Mouse (Mus musculus) limb, embryonic 14.5 days (tissue): Measurements from ENCODE around the gene Zbtb20. TPM values are rescaled to one million over a fixed set of nuclear protein-coding genes. Genes with fewer than 3 reads are reported as not detected.

Experiments
- ATAC-seq: fragments of 200-750 bp; cut with Nextera tagmentation; 2 replicates; pipeline ENCODE4 v1.8.0; 2017; ENCODE audit warnings: low read depth, moderate number of reproducible peaks, moderate TSS enrichment; ENCODE audit not compliant: low FRiP score
- DNase-seq: peaks from one replicate; pipeline ENCODE4 v3.0.0-alpha.2; 2015; ENCODE audit warnings: low spot score
- H3K27ac ChIP-seq: fragments of 300-500 bp; sonication (generic); replicated peaks from 2 replicates; pipeline ENCODE4 v1.5.1; 2014; ENCODE audit warnings: low read depth, mild to moderate bottlenecking, low read length, moderate library complexity, mixed read lengths
- H3K27me3 ChIP-seq: fragments of 300-500 bp; sonication (generic); 2 replicates; pipeline ENCODE4 v1.6.1; 2014; ENCODE audit warnings: low read length, mixed read lengths; ENCODE audit not compliant: control insufficient read depth, insufficient read depth
- H3K36me3 ChIP-seq: fragments of 300-500 bp; sonication (generic); 2 replicates; pipeline ENCODE4 v1.6.1; 2014; ENCODE audit warnings: mild to moderate bottlenecking, low read length, moderate library complexity, mixed read lengths; ENCODE audit not compliant: control insufficient read depth, insufficient read depth
- H3K4me1 ChIP-seq: fragments of 300-500 bp; sonication (generic); 2 replicates; pipeline ENCODE4 v1.6.1; 2014; ENCODE audit warnings: antibody characterized with exemption, low read length, mixed read lengths; ENCODE audit not compliant: control insufficient read depth, insufficient read depth
- H3K4me2 ChIP-seq: fragments of 300-500 bp; sonication (generic); replicated peaks from 2 replicates; pipeline ENCODE4 v1.6.1; 2014; ENCODE audit warnings: low read depth, mild to moderate bottlenecking, low read length, moderate library complexity; ENCODE audit not compliant: severe bottlenecking
- H3K4me3 ChIP-seq: fragments of 300-500 bp; sonication (generic); replicated peaks from 2 replicates; pipeline ENCODE4 v1.5.1; 2014; ENCODE audit warnings: low read length
- H3K9ac ChIP-seq: fragments of 300-500 bp; sonication (generic); 2 replicates; pipeline ENCODE4 v1.6.1; 2014; ENCODE audit warnings: mild to moderate bottlenecking, low read depth, low read length, moderate library complexity; ENCODE audit not compliant: severe bottlenecking
- H3K9me3 ChIP-seq: fragments of 300-500 bp; sonication (generic); 2 replicates; pipeline ENCODE4 v1.6.1; 2016; ENCODE audit warnings: low read length; ENCODE audit not compliant: control insufficient read depth
- POLR2A ChIP-seq: fragments of 200-500 bp; IDR thresholded peaks from 2 replicates; pipeline ENCODE4 v1.8.0; 2012; ENCODE audit warnings: inconsistent platforms, mild to moderate bottlenecking, moderate library complexity, borderline replicate concordance; ENCODE audit not compliant: insufficient read depth, insufficient read length; ENCODE audit errors: extremely low read depth
- WGBS: fragments of 180-500 bp; shearing (Covaris S2); extraction: QIAGEN DNeasy Blood & Tissue Kit; methylation state at CpG from one replicate; pipeline ENCODE4 v1.1.7; 2014; 5-methylcytosine and 5-hydroxymethylcytosine counted together
- polyA plus RNA-seq, 2 experiments: library from polyadenylated mRNA; depleted of rRNA in 1 of 2; stranded (reverse) in 1 of 2; unstranded in 1 of 2; fragments of >200 nt; fragmentation: Nextera tagmentation in 1 of 2; extraction: Ambion mirVana in 1 of 2; gene quantifications; 2 replicates each; pipeline versions ENCODE4 v1.2.1 to v1.2.3; 2012 to 2014

Gene Zbtb20
- polyA plus RNA-seq (2012; rRNA removed) (2.5 and 3.6 TPM in 2 replicates), polyA plus RNA-seq (2014; fragmentation: Nextera tagmentation; extraction: Ambion mirVana) (17.6 and 20.2 TPM in 2 replicates)

DNA sequence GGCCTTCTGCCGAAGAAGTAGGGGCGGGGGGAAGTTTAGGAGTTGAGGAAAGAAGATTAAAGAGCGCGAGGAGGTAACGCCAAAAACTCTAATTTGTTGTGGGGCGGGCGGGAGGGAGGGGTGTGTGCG is at the start of gene Zbtb20:
Gene Zbtb20, plus strand, starts transcription at position 30 of the 129 bp plus-strand sequence.
- no peaks in the 10 kb centered on the region for H3K36me3 ChIP-seq
- ATAC-seq, result no peak
- 0 out of 2 replicates have a peak, but pooled peaks cover 2% of the 10 kb centered on the region for H3K4me1 ChIP-seq
- H3K4me3 ChIP-seq, result peak within 1 kb of the TSS; percentile 55
- no peak for TF ChIP-seq POLR2A
- peak within 1 kb of the TSS; percentile 89 for H3K9ac ChIP-seq
- H3K27ac ChIP-seq, result peak within 1 kb of the TSS; percentile 96
- DNase-seq, result no peak
- H3K4me2 ChIP-seq, result peak within 1 kb of the TSS; percentile 77
- no peaks in the 10 kb centered on the region for H3K27me3 ChIP-seq
- no peaks in the 10 kb centered on the region for H3K9me3 ChIP-seq
- WGBS, result 0% methylated on average over 8 of the region's 8 CpGs

- ATAC-seq (no peak), DNase-seq (peak; percentile 6)
Measured at GRCm38 (mm10) chr16:42835940-42836339, 39.7 kb upstream of the Zbtb20 start.

GRCm38 (mm10) chr16:42836404-42837120 is 39.1 kb upstream of the Zbtb20 start:
- H3K9me3 ChIP-seq, result no peaks in the 10 kb centered on the region
- H3K4me1 ChIP-seq, result no peaks in the 10 kb centered on the region
- no peak overlapping the region for H3K4me3 ChIP-seq
- H3K27me3 ChIP-seq, result no peaks in the 10 kb centered on the region
- TF ChIP-seq POLR2A, result no peak
- H3K27ac ChIP-seq, result no peak overlapping the region
- no peak overlapping the region for H3K9ac ChIP-seq
- H3K4me2 ChIP-seq, result no peak overlapping the region
- no peak for DNase-seq
- WGBS, result 73% methylated on average over 2 of the region's 2 CpGs
- no peak for ATAC-seq
- no peaks in the 10 kb centered on the region for H3K36me3 ChIP-seq

More at GRCm38 (mm10) chr16:42835940-42836339, 39.7 kb upstream of the Zbtb20 start:
- no peak for TF ChIP-seq POLR2A
- H3K36me3 ChIP-seq, result no peaks in the 10 kb centered on the region
- no peak overlapping the region for H3K27ac ChIP-seq
- H3K27me3 ChIP-seq, result no peaks in the 10 kb centered on the region
- H3K4me1 ChIP-seq, result no peaks in the 10 kb centered on the region
- no peaks in the 10 kb centered on the region for H3K9me3 ChIP-seq
- H3K4me3 ChIP-seq, result no peak overlapping the region
- WGBS, result 69% methylated on average over 5 of the region's 5 CpGs
- no peak overlapping the region for H3K4me2 ChIP-seq
- no peak overlapping the region for H3K9ac ChIP-seq

DNA sequence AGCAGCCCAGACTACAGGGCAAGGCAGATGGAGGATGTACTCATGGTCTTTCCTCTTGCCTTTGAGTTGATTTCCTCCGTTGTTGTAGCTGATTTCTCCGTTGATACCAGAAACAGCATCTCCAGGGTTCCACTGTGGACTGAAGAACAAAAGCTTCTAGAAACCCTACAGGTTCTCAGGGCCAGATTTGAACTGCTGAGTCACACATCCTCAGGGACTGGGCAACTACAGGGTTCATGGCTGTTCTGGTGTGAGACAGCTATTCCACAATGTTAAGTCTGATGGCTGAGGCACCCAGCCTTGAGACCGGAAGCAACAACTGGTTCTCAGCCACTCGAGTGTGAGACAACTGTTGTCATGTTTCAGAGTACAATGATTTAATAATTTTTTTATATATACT is 37.5 kb upstream of the Zbtb20 start:
- no peak overlapping the region for H3K4me3 ChIP-seq
- TF ChIP-seq POLR2A, result no peak
- no peaks in the 10 kb centered on the region for H3K9me3 ChIP-seq
- DNase-seq (no peak), ATAC-seq (no peak)
- H3K27me3 ChIP-seq, result no peaks in the 10 kb centered on the region
- H3K36me3 ChIP-seq, result no peaks in the 10 kb centered on the region
- no peak overlapping the region for H3K9ac ChIP-seq
- 92% methylated on average over 4 of the region's 4 CpGs for WGBS
- H3K4me2 ChIP-seq, result no peak overlapping the region
- H3K4me1 ChIP-seq, result no peaks in the 10 kb centered on the region
- H3K27ac ChIP-seq, result no peak overlapping the region

GRCm38 (mm10) chr16:42857564-42858183 is 18.0 kb upstream of the Zbtb20 start:
- WGBS, result 69% methylated on average over 3 of the region's 3 CpGs
- Histone ChIP-seq H3K36me3 (no peaks in the 10 kb centered on the region), H3K9ac (no peak overlapping the region), H3K4me2 (no peak overlapping the region), H3K27me3 (no peaks in the 10 kb centered on the region), H3K27ac (no peak overlapping the region), H3K4me1 (no peaks in the 10 kb centered on the region), H3K4me3 (no peak overlapping the region), H3K9me3 (no peaks in the 10 kb centered on the region)
- ATAC-seq, result no peak
- no peak for TF ChIP-seq POLR2A
- DNase-seq, result no peak
